Mouse (Mus musculus): Measurements from ENCODE around the gene Dppa1.

DNA sequence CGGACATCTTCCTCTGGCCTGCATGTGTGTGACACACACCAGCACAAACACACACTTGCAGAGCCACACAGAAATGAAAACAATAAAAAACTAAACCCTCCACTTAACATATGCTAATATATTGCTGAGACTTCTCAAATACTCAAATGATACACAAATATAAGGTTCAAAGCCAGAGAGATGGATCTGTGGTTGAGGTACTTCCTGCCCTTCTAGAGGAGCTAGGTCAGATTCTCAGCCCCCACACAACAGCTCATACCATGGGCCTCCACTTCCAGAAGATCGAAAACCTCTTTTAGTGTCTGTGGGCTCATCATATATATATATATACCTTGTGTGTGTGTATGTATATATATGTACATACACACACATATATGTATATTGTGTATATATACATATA is 63.1 kb downstream of the Dppa1 start:
- no peak for TF ChIP-seq CTCF (IDR thresholded peaks at IDR 0.05; ENCODE audit: extremely low read depth, insufficient read depth, insufficient read length, insufficient replicate concordance)
- no peak for TF ChIP-seq POLR2A (IDR thresholded peaks at IDR 0.05; ENCODE audit: low read depth, low read length)
